ENCODE assay signal across 31 mouse cellular contexts in the genomic region with DNA sequence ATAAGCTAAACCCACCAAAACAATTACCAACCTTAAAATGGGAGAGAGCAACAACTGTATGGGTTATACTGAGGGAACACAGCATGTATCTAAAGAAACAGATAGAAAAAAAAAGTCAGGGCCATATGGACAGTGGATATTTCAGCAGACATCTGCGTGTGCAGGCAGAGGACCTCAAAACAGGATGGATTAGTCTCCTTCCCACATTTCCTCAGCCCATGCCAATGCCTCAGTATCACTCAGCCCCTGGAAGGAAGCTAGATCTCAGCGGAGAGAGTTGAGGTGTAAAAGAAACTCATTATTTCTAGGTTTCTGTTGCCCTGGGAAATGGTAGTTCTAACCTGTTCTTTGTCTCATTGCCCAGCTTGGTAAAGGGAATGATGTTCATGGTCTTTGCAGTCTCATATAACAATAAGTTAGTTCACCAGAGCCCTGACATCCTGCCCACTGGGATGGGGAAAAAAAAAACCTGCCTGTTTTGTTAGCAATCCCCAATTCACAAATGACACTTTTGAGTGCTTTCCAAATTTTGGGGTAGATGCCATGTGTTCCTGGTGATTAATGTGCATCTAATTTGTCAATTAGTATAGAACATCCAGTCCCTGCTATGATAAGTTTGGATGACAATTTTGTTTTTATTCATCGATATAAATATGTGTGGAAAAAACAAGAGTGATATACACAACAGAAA. TPM values are rescaled to one million over a fixed set of nuclear protein-coding genes. Genes with fewer than 3 reads are reported as not detected.
DNase-seq lines count a peak whose midpoint lies in the region; ATAC-seq and TF ChIP-seq lines count a peak whose summit lies in the region.
"Had no signal": no experiment of that assay in that cellular context is flagged by ENCODE, and none has a peak within 500 bp of the region (broad histone marks: within the 10 kb centered on the region; RNA-seq: fewer than 3 reads in every experiment).

No protein-coding gene starts in this region.

- DNase-seq in layer of hippocampus, adult 11-12 months (ENCODE audit: low spot score): peak; percentile 34
- DNase-seq in layer of hippocampus, postnatal 36 days: no peak
- DNase-seq in brain, adult 2 months (ENCODE audit: low read depth, low spot score): peak; percentile 63
- DNase-seq in brain, embryonic 14.5 days (ENCODE audit: low read depth): peak; percentile 68
- no peak for DNase-seq in retina, embryonic 14.5 days (ENCODE audit: low spot score)
- DNase-seq: adrenal gland, postnatal 25 days; B cell, adult 2 months; cerebellum, postnatal 36 days; embryo, embryonic 11 days; gastrocnemius, postnatal 10 days; heart, postnatal 14 days; kidney, adult 2 months; kidney, postnatal 4 days; liver, postnatal 0 days; lung, postnatal 36 days; right cerebral cortex, adult 18-20 months; spleen, adult 18-20 months; thymus, adult 18-20 months; thymus, postnatal 25 days had no signal

- no peak for TF ChIP-seq POLR2A in brain, embryonic 14.5 days (IDR thresholded peaks at IDR 0.05; ENCODE audit: borderline replicate concordance, extremely low read depth, insufficient read depth, insufficient read length, poor library complexity, severe bottlenecking)

- WGBS in forebrain, embryonic 13.5 days: 82% methylated on average over 3 of the region's 3 CpGs
- 59% methylated on average over 3 of the region's 3 CpGs for WGBS in forebrain, embryonic 15.5 days

- H3K4me2 ChIP-seq in forebrain, embryonic 13.5 days: no peak overlapping the region
- H3K4me2 ChIP-seq in forebrain, embryonic 15.5 days (replicated peaks): no peak overlapping the region
- H3K4me2 ChIP-seq: embryonic facial prominence, embryonic 12.5 days; hindbrain, embryonic 15.5 days; intestine, embryonic 15.5 days; liver, embryonic 12.5 days; midbrain, embryonic 11.5 days had no signal

- H3K27me3 ChIP-seq in forebrain, embryonic 13.5 days: no peaks in the 10 kb centered on the region
- H3K27me3 ChIP-seq in forebrain, embryonic 15.5 days: no peaks in the 10 kb centered on the region
- H3K27me3 ChIP-seq: embryonic facial prominence, embryonic 12.5 days; hindbrain, embryonic 15.5 days; intestine, embryonic 15.5 days; liver, embryonic 12.5 days had no signal

- H3K9me3 ChIP-seq in forebrain, embryonic 13.5 days (replicated peaks): no peaks in the 10 kb centered on the region
- H3K9me3 ChIP-seq in forebrain, embryonic 15.5 days: no peaks in the 10 kb centered on the region
- H3K9me3 ChIP-seq: embryonic facial prominence, embryonic 12.5 days; hindbrain, embryonic 10.5 days; hindbrain, embryonic 15.5 days; intestine, embryonic 15.5 days; liver, embryonic 12.5 days had no signal

- TF ChIP-seq CTCF in brain, embryonic 14.5 days (IDR thresholded peaks at IDR 0.05; ENCODE audit: borderline replicate concordance, extremely low read depth, insufficient read depth, insufficient read length): no peak

- no peak overlapping the region for H3K9ac ChIP-seq in forebrain, embryonic 13.5 days
- no peak overlapping the region for H3K9ac ChIP-seq in forebrain, embryonic 15.5 days (replicated peaks)
- H3K9ac ChIP-seq: embryonic facial prominence, embryonic 12.5 days; hindbrain, embryonic 15.5 days; intestine, embryonic 15.5 days; liver, embryonic 12.5 days; liver, postnatal 0 days had no signal

- ATAC-seq in forebrain, embryonic 13.5 days: peak; percentile 50; the same call in 1 of the 2 replicates
- ATAC-seq in forebrain, embryonic 15.5 days (replicated peaks): no peak
- ATAC-seq: intestine, embryonic 15.5 days; liver, embryonic 12.5 days; liver, postnatal 0 days; midbrain, embryonic 16.5 days had no signal

- no peak overlapping the region for H3K4me3 ChIP-seq in forebrain, embryonic 13.5 days
- H3K4me3 ChIP-seq in forebrain, embryonic 15.5 days: no peak overlapping the region
- H3K4me3 ChIP-seq: embryonic facial prominence, embryonic 12.5 days; hindbrain, embryonic 10.5 days; hindbrain, embryonic 15.5 days; intestine, embryonic 15.5 days; liver, embryonic 12.5 days had no signal

- 0 out of 2 replicates have a peak, but pooled peaks cover 2% of the 10 kb centered on the region for H3K4me1 ChIP-seq in forebrain, embryonic 13.5 days
- H3K4me1 ChIP-seq in forebrain, embryonic 15.5 days: 0 out of 2 replicates have a peak, but pooled peaks cover 4% of the 10 kb centered on the region
- H3K4me1 ChIP-seq: embryonic facial prominence, embryonic 12.5 days; hindbrain, embryonic 10.5 days; intestine, embryonic 15.5 days; liver, embryonic 12.5 days had no signal

- H3K36me3 ChIP-seq in forebrain, embryonic 13.5 days (ENCODE audit: poor library complexity, severe bottlenecking): no peaks in the 10 kb centered on the region
- no peaks in the 10 kb centered on the region for H3K36me3 ChIP-seq in forebrain, embryonic 15.5 days
- H3K36me3 ChIP-seq: embryonic facial prominence, embryonic 12.5 days; hindbrain, embryonic 10.5 days; hindbrain, embryonic 15.5 days; intestine, embryonic 15.5 days; liver, embryonic 12.5 days had no signal

- H3K27ac ChIP-seq in forebrain, embryonic 13.5 days: no peak overlapping the region
- H3K27ac ChIP-seq in forebrain, embryonic 15.5 days (replicated peaks): no peak overlapping the region
- H3K27ac ChIP-seq: embryonic facial prominence, embryonic 12.5 days; hindbrain, embryonic 10.5 days; hindbrain, embryonic 15.5 days; intestine, embryonic 15.5 days; kidney, postnatal 0 days; liver, embryonic 12.5 days had no signal

RNA-seq across cellular contexts. Expression of a gene that starts 53.9 kb away (rescaled TPM):
- 25.6 and 29.2 TPM in 2 replicates for polyA plus RNA-seq in forebrain, embryonic 13.5 days (2015; fragmentation: Nextera tagmentation; extraction: Ambion mirVana)
- polyA plus RNA-seq in forebrain, embryonic 15.5 days (2015; fragmentation: Nextera tagmentation; extraction: Ambion mirVana): 41.1 and 45.9 TPM in 2 replicates
- total RNA-seq in layer of hippocampus, postnatal 36 days (2021): 100 to 1,000 TPM; 106 to 113 TPM
- 35.7 and 47.2 TPM in 2 replicates for polyA plus RNA-seq in brain, embryonic 14.5 days (2012; rRNA removed)
- total RNA-seq: megakaryocyte, adult 5-6 weeks had no signal
- polyA plus RNA-seq: gonadal fat pad, adult 2 months; liver, postnatal 0 days had no signal

Comparison
In these comparisons a context has a peak if more than half of its experiments do, and no peak if none do; other contexts are left out.
1. DNase-seq: peak in layer of hippocampus, adult 11-12 months (single experiment), brain, adult 2 months (single experiment) and brain, embryonic 14.5 days (single experiment); none in layer of hippocampus, postnatal 36 days (0 of 2) and retina, embryonic 14.5 days (single experiment).